Mouse (Mus musculus) small intestine, adult 2 months (tissue): ENCODE data around the gene St3gal5. TPM values are rescaled to one million over a fixed set of nuclear protein-coding genes. Genes with fewer than 3 reads are reported as not detected.

Source experiments
- H3K27ac ChIP-seq: fragments of 200-500 bp; 2 replicates; pipeline ENCODE4 v1.5.1; 2012; ENCODE audit warnings: low read depth, low read length, control low read depth, inconsistent platforms; ENCODE audit not compliant: insufficient read depth
- H3K27me3 ChIP-seq: fragments of 200-500 bp; 2 replicates; pipeline ENCODE4 v1.6.1; 2012; ENCODE audit warnings: mild to moderate bottlenecking, moderate library complexity, low read length, inconsistent platforms; ENCODE audit not compliant: control insufficient read depth, insufficient read depth
- H3K36me3 ChIP-seq: fragments of 200-500 bp; 2 replicates; pipeline ENCODE4 v1.6.1; 2012; ENCODE audit warnings: mild to moderate bottlenecking, low read length, control low read depth, inconsistent platforms; ENCODE audit not compliant: control insufficient read depth, insufficient read depth
- H3K4me1 ChIP-seq: fragments of 200-500 bp; 2 replicates; pipeline ENCODE4 v1.6.1; 2012; ENCODE audit warnings: low read length, inconsistent platforms, mixed read lengths; ENCODE audit not compliant: control insufficient read depth, insufficient read depth, insufficient read length
- H3K4me3 ChIP-seq: fragments of 200-500 bp; 2 replicates; pipeline ENCODE4 v1.5.1; 2012; ENCODE audit warnings: low read depth, mild to moderate bottlenecking, control low read depth, inconsistent platforms, low read length, moderate library complexity
- CTCF ChIP-seq: fragments of 200-500 bp; IDR thresholded peaks from 2 replicates; pipeline ENCODE4 v1.5.1; 2012; ENCODE audit warnings: low read depth, mild to moderate bottlenecking, control low read depth, inconsistent platforms, low read length, moderate library complexity, mixed read lengths; ENCODE audit not compliant: insufficient replicate concordance, insufficient read length; ENCODE audit errors: extremely low read depth
- POLR2A ChIP-seq: fragments of 200-500 bp; IDR thresholded peaks from 2 replicates; pipeline ENCODE4 v1.6.1; 2012; ENCODE audit warnings: low read depth, mild to moderate bottlenecking, control low read depth, inconsistent platforms, low read length, moderate library complexity
- WGBS: fragments of 180-500 bp; shearing (Covaris S2); methylation state at CpG from one replicate; pipeline ENCODE4 v1.1.7; 2018; 5-methylcytosine and 5-hydroxymethylcytosine counted together
- polyA plus RNA-seq: library from polyadenylated mRNA; depleted of rRNA; stranded (reverse); fragments of >200 nt; gene quantifications from 2 replicates; pipeline ENCODE4 v1.2.3, GENCODE M21; 2012

The St3gal5 gene
- polyA plus RNA-seq, 1 experiment = 2.8 TPM

GRCm38 (mm10) chr6:72165907-72166306 lies 68.5 kb downstream of the St3gal5 start:
- no peak overlapping the region for H3K27ac ChIP-seq
- WGBS = 38% methylated on average over 2 of the region's 2 CpGs
- no peaks in the 10 kb centered on the region for H3K36me3 ChIP-seq
- H3K27me3 ChIP-seq = no peaks in the 10 kb centered on the region
- TF ChIP-seq CTCF (no peak), POLR2A (no peak)
- no peaks in the 10 kb centered on the region for H3K4me1 ChIP-seq
- no peak overlapping the region for H3K4me3 ChIP-seq

GRCm38 (mm10) chr6:72171391-72171790 lies 74.0 kb downstream of the St3gal5 start:
- Histone ChIP-seq H3K27ac (no peak overlapping the region), H3K4me1 (no peaks in the 10 kb centered on the region), H3K27me3 (no peaks in the 10 kb centered on the region; the same call in 1 of the 2 replicates), H3K36me3 (no peaks in the 10 kb centered on the region), H3K4me3 (no peak overlapping the region)
- WGBS = 82% methylated on average over 3 of the region's 3 CpGs
- TF ChIP-seq POLR2A = no peak
- no peak for TF ChIP-seq CTCF

- H3K4me1 ChIP-seq = no peaks in the 10 kb centered on the region
- no peaks in the 10 kb centered on the region for H3K36me3 ChIP-seq
- no peak overlapping the region for H3K27ac ChIP-seq
- H3K27me3 ChIP-seq = no peaks in the 10 kb centered on the region; the same call in 1 of the 2 replicates
- H3K4me3 ChIP-seq = no peak overlapping the region
- TF ChIP-seq POLR2A (no peak), CTCF (no peak)
- 74% methylated on average over 1 of the region's 1 CpGs for WGBS
These were observed 76.0 kb downstream of the St3gal5 start for GRCm38 (mm10) chr6:72173350-72173749.

- Histone ChIP-seq H3K27me3 (no peaks in the 10 kb centered on the region; the same call in 1 of the 2 replicates), H3K36me3 (no peaks in the 10 kb centered on the region), H3K4me1 (no peaks in the 10 kb centered on the region), H3K4me3 (no peak overlapping the region), H3K27ac (no peak overlapping the region)
- WGBS = 33% methylated on average over 3 of the region's 3 CpGs
- TF ChIP-seq POLR2A = no peak
- TF ChIP-seq CTCF = no peak
These were observed 78.0 kb downstream of the St3gal5 start for GRCm38 (mm10) chr6:72175419-72175818.

GRCm38 (mm10) chr6:72176004-72176403 lies 78.6 kb downstream of the St3gal5 start:
- no peaks in the 10 kb centered on the region; the same call in 1 of the 2 replicates for H3K27me3 ChIP-seq
- H3K4me3 ChIP-seq = no peak overlapping the region
- TF ChIP-seq POLR2A = no peak
- no peak for TF ChIP-seq CTCF
- H3K36me3 ChIP-seq = no peaks in the 10 kb centered on the region
- H3K4me1 ChIP-seq = no peaks in the 10 kb centered on the region
- no peak overlapping the region for H3K27ac ChIP-seq
- WGBS = 71% methylated on average over 5 of the region's 5 CpGs

GRCm38 (mm10) chr6:72177417-72177816 lies 80.0 kb downstream of the St3gal5 start:
- Histone ChIP-seq H3K4me1 (no peaks in the 10 kb centered on the region), H3K27ac (no peak overlapping the region), H3K36me3 (no peaks in the 10 kb centered on the region), H3K4me3 (no peak overlapping the region), H3K27me3 (no peaks in the 10 kb centered on the region; the same call in 1 of the 2 replicates)
- WGBS = 74% methylated on average over 3 of the region's 3 CpGs
- no peak for TF ChIP-seq CTCF
- no peak for TF ChIP-seq POLR2A

GRCm38 (mm10) chr6:72179006-72179405 lies 81.6 kb downstream of the St3gal5 start:
- Histone ChIP-seq H3K4me1 (no peaks in the 10 kb centered on the region), H3K27me3 (no peaks in the 10 kb centered on the region; the same call in 1 of the 2 replicates), H3K36me3 (no peaks in the 10 kb centered on the region), H3K4me3 (no peak overlapping the region), H3K27ac (no peak overlapping the region)
- TF ChIP-seq CTCF (no peak), POLR2A (no peak)
- WGBS = 91% methylated on average over 3 of the region's 3 CpGs
